Mouse (Mus musculus) gastrocnemius, adult 2 months (tissue): Measurements from ENCODE around the gene Agpat2. TPM values are rescaled to one million over a fixed set of nuclear protein-coding genes. Genes with fewer than 3 reads are reported as not detected.
A peak's percentile ranks its signal among the peaks of the same experiment; 100 is the strongest.

Source experiments
- DNase-seq: peaks from one replicate; pipeline ENCODE4 v3.0.0; 2022
- H3K27ac ChIP-seq: fragments of 200-600 bp; 2 replicates; pipeline ENCODE4 v1.8.1; 2022; ENCODE audit warnings: mild to moderate bottlenecking
- H3K4me3 ChIP-seq: fragments of 200-600 bp; 2 replicates; pipeline ENCODE4 v1.8.1; 2022; ENCODE audit warnings: mild to moderate bottlenecking, moderate library complexity
- CTCF ChIP-seq: fragments of 200-600 bp; IDR thresholded peaks from 2 replicates; pipeline ENCODE4 v1.8.1; 2022; ENCODE audit warnings: antibody characterized with exemption, mild to moderate bottlenecking, moderate library complexity
- intact Hi-C: fragments of 180-260 bp; cut with DNase I; formaldehyde crosslinking; loops from one replicate; pipeline ENCODE4 v1.15.1; 2025
- long read RNA-seq, 2 experiments: library from polyadenylated mRNA; stranded (forward); transcript quantifications; one replicate each; pipeline ENCODE4 v2.0.0; 2021
- total RNA-seq, 2 experiments: library from RNA; stranded (reverse); gene quantifications; 2 replicates each; pipeline ENCODE4 v1.2.3; 2021

Agpat2 gene
- total RNA-seq: 1 to 10 TPM; 2.8 to 7.3 TPM
- long read RNA-seq, experiment 1, transcript Agpat2-201 (6 exons, 1,489 nt): major isoform, 13 of 18 reads
- long read RNA-seq, experiment 1, partial matches to known transcripts: 2 of 18 reads
- long read RNA-seq, experiment 1, other reads (novel, unspliced or antisense): 1 of 18 reads
- long read RNA-seq, experiment 2, transcript Agpat2-201 (6 exons, 1,489 nt): major isoform, 13 of 17 reads
- long read RNA-seq, experiment 2, partial matches to known transcripts: 0 of 17 reads
- long read RNA-seq, experiment 2, other reads (novel, unspliced or antisense): 1 of 17 reads

DNA sequence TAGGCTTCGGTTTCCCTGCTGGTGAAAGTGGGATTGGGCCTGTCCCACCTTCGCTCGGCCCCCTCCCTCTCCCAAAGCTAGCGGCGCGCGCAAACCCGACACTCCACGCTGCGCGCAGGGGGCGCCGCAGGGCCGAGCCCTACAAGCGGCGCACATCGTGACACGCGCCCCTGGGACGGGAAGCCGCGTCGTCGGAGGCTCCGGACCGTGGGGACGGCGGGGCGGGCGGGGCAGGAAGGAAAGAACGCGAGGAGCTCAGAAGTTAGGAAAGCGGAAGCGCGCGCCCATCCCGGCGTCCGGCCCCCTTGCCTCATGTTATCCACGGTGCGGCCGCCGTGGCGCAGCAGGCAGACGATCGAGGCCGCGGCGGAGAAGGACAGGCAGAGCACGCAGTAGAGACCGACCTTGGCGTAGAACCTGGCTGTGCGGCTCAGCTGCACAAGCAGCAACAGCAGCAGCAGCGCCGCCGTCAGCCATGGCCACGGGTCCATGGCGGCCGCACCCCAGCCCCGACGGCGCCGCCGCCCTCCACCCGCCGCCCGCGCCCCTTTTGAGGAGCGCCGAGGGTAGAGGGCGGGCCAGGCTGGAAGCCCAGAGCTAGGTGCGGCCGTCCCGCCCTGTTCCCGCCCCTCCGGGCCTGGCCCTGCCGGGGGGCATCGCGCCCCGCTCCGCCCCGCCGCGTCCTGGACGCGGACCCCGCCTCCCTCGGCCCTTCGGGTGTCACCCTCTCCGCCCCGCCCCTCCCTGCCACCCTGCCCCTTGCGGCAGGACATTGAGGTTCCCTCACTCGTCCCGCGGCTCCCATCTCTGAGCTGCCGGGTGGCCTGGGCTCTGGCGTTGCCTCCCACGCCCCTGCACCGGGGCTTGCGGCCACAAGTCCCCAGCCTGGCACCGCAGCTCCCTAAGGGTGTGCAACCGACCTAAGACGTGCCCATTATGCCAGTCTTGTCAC lies at the start of gene Agpat2:
TSS of gene Agpat2 (minus strand) at position 698 of the 952 bp plus-strand sequence.
- peak; percentile 84 for DNase-seq
- TF ChIP-seq CTCF: peak; percentile 35
- H3K4me3 ChIP-seq: peak within 1 kb of the TSS; percentile 87
- intact Hi-C loops: no loop called here
- peak within 1 kb of the TSS; percentile 90 for H3K27ac ChIP-seq

DNA sequence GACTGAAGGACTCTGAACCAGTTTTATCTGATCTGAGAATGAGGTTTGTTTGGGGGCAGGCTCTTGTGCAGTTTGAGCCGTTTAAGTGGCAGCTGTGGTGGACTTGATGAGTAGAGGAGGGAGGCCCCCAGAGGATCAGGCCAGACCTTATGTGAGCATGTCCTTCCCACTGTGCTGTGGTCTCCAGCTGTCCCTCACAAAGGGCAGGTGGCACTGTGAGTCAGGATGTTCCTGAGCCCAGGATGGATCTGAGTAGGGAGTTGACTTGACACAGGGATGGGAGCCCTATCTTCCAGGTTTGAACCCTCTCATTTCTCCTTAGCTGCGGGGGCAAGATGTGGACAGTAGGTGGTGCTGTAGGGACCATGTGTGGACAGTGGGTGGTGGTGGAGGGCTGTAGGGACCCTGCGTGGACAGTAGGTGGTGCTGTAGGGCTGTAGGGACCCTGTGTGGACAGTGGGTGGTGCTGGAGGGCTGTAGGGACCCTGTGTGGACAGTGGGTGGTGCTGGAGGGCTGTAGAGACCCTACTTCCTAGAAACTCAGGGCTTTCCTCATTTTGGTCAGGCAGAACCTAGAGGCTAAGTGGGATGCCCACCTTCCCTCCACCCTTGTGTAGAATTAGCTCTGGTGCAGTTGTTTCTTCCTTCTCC lies 42.6 kb upstream of the Agpat2 start:
- no peak overlapping the region for H3K27ac ChIP-seq
- intact Hi-C loops: loop anchor here (10.0 kb wide), 1 partner anchor 388 kb away; no protein-coding TSS in a partner anchor
- H3K4me3 ChIP-seq: no peak overlapping the region
- DNase-seq: peak; percentile 78
- TF ChIP-seq CTCF: peak; percentile 92

DNA sequence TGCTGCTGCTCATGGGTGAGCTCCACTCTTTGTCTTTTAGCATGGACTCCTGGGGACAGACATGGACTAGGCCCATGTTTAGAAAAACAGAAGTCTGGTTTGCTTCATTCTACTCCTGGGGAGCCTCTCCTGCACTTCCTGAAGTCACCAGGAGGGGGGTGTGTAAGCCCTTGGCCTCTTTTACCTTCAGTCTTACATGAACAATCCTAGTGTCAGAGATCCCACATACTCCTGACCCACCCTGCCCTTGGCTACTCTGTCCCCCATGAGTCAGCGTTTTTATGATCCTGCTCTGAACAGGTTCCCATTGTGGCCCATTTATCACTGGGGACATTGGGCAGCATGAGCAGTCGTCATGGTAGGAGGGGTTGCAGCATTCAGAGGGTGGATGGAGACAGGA lies 39.7 kb upstream of the Agpat2 start:
- Histone ChIP-seq H3K4me3 (no peak overlapping the region), H3K27ac (no peak overlapping the region)
- DNase-seq: no peak
- peak; percentile 49 for TF ChIP-seq CTCF
- intact Hi-C loops: loop anchor here (10.0 kb wide), 1 partner anchor 391 kb away; no protein-coding TSS in a partner anchor

DNA sequence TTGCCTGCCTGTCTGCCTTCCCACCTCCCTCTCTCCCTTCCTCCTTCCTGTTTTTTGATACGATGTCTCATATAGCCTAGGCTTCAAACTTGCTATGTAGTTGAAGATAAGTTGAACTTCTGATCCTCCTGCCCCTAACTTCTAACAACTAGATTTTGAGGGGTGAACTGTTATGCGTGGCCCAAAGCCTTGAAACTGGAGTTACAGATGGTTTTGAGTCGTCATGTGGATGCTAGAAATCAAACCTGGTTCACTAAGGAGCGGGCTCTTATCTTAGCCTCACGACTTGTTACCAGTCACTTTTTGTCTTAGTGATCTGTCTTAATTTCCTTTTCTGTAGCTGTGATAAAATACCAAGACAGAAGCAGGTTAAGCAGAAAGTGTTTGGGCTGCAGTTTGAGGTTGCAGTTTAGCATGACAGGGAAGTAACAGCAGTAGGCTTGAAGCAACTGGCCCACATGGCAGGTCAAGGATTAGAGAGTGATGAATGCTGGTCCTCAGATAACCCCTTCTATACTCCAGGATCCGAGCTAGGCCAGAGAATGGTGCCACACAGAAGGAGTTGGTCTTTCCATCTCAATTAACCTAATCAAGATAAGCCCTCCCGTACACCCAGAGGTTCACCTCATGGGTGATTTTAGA lies 36.9 kb upstream of the Agpat2 start:
- TF ChIP-seq CTCF: no peak
- DNase-seq: no peak
- Histone ChIP-seq H3K4me3 (no peak overlapping the region), H3K27ac (peak overlapping the region; percentile 90)
- intact Hi-C loops: loop anchor here (2.0 to 10.0 kb wide), 2 partner anchors 46 to 394 kb away; no protein-coding TSS in a partner anchor

DNA sequence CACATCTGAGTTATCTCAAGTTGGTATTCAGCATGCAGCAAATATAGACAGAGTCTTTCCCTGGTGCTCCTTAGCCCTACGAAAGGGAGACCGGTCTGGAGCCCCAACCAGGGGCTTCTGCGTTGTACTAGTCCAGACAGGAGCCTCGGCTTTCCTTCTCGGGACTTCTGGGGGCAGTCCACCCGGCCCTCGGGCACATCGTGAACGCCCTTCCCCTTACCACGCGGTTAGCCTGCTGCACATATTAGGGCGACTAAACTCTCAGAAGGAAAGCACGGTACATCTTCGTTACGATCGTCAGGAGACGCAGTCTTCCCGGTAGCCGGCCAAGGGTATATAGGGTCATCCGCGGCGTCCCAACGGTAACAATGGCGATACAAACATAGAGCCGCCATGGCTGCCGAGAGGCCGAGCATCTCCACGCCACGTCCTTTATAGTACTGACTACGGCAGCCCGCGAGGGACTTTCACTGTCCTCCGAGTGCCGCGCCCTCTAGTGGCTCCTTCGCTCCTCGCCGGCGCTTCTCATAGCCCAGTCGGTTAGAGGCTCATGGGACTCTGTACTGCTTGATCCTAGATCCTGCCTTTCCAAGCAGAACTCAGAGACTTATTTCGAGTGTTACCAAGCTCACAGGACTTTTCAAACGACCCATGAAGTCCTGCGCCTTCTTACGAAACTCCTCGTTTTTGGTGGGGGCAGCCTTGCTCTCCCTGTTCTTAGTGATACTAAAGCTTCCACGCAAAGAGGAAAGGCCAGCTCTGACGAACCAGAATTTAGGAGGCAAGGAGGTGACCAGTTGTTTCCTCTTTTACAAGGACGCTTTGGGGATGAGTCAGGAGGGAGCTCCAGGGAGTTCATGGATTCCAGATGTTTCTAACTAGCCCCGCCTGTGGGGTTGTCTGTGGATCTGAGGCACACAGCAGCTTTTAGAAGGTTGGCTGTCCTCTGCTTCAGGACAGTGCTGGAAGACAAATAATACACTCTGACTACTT lies 35.9 kb upstream of the Agpat2 start:
- intact Hi-C loops: loop anchor here (2.0 to 10.0 kb wide), 2 partner anchors 45 to 395 kb away; no protein-coding TSS in a partner anchor
- peak; percentile 100 for TF ChIP-seq CTCF
- Histone ChIP-seq H3K4me3 (peak overlapping the region; percentile 85), H3K27ac (peak overlapping the region; percentile 90)
- DNase-seq: peak; percentile 98

DNA sequence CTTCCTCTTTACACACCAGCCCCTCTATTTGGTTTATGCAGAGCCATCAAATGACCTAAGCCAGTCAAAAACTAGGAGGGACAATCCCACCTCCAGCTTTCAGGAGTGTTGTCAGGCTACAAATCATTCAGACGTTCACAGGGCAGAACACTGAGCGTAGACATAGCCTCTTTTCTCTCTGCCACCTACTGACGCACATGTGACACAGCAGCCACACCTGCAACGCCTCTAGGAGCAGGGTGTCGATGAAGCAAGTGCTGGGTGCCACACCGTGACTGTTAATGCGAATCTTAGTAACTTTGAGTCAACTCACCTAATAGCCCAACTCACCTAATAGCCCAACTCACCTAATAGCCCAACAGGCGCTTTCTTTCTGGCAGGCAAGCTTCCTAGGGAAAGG lies 34.9 kb upstream of the Agpat2 start:
- Histone ChIP-seq H3K27ac (peak overlapping the region; percentile 46; the same call in 1 of the 2 replicates), H3K4me3 (peak overlapping the region; percentile 85)
- intact Hi-C loops: no loop called here
- DNase-seq: no peak
- TF ChIP-seq CTCF: peak; percentile 50

DNA sequence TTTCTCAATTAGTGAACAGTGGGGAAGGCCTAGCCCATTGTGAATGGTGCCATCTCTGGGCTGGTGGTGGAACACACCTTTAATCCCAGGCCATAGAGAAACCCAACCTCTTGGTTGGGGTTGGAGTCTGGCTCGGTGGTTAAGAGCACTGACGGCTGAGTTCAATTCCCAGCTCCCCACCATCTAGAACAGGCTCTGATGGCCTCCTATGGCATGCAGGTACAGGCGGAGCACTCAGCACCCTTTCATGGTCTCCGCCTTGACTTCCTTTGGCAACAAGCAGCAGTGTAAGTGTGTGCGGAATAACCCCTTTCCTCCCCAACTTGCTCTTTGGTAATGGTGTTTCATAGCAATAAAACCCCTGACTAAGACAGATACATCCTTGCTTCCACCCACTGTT lies 34.4 kb upstream of the Agpat2 start:
- no peak for DNase-seq
- peak overlapping the region; percentile 46; the same call in 1 of the 2 replicates for H3K27ac ChIP-seq
- no peak for TF ChIP-seq CTCF
- intact Hi-C loops: no loop called here
- H3K4me3 ChIP-seq: peak overlapping the region; percentile 85

DNA sequence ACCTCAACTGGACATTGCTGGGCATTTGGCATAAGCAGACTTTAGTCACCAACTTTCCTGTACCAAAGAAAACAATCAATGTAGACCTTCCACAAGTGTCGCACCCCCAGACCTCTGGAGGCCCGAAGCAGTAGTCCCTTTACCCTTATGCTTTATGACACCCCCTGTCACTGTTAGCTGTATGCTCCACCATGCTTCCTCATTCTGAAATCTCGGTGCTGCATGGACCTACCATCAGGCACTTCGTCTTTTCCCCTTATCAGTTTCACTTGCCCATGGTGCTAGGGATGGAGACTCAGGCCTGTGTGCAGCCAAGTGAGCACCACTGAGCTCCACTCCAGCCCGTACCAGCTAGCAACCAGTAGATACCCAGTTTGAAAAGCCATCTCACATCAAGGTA lies 33.8 kb upstream of the Agpat2 start:
- no peak for TF ChIP-seq CTCF
- peak overlapping the region; percentile 85 for H3K4me3 ChIP-seq
- intact Hi-C loops: no loop called here
- H3K27ac ChIP-seq: no peak overlapping the region; the same call in 1 of the 2 replicates
- no peak for DNase-seq

DNA sequence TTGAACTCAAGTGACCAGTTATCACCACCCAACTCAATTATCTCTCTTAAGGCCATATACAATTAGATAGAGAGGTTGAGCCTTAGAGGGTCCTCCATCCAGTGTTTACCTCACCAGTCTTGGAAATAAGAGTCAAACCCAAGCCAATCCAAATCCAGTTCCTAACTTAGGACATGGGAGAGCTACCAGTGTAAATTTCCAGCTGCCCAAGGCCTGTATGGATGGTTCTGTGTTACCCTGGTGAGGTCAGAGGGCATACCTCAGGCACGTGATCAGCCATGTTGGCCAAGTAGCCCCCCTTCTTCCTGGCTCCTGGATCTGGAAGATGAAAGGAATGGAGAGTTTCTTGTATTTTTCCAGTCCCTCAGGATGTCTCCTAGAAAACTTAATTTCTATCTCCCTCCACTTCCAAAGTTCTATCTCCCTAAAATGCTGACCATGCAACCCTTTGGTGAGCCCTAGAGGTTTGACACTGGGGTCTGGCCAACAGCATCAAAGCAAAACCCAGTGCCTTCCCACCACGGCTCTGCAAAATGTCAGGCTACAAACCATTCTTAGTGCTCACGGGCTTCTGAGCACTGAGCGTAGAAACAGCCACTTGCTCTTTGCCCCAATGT lies 33.2 kb upstream of the Agpat2 start:
- TF ChIP-seq CTCF: no peak
- H3K4me3 ChIP-seq: no peak overlapping the region; the same call in 1 of the 2 replicates

DNA sequence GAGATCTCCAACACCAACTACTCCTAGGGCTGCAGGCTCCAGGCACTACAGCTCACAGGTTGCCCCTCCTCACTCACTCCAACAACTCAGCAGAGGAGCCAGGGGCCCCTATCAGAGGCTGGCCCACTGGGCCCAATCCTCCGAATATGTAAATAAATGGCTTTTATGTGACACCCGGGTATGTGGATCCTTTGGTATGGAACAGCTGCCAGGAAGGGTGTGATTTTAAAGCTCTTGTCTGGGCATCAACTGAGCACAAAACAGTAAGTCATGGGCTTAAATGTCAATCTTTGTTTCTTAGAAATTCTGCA lies 32.1 kb upstream of the Agpat2 start:
- no peak for DNase-seq
- Histone ChIP-seq H3K27ac (no peak overlapping the region), H3K4me3 (no peak overlapping the region)
- no peak for TF ChIP-seq CTCF
- intact Hi-C loops: no loop called here

More for the DNA sequence above, 33.2 kb upstream of the Agpat2 start:
- intact Hi-C loops: no loop called here
- DNase-seq: no peak
- H3K27ac ChIP-seq: no peak overlapping the region
